Mouse (Mus musculus): ENCODE data around the gene Narfl.

Gene Narfl

GRCm38 (mm10) chr17:25760148-25760547 lies 13.4 kb upstream of the Narfl start:
- in situ Hi-C loops (cut with MboI; ENCODE audit: unreplicated experiment in 2 of 2): loop anchor here in 1 of 2 experiments (25.0 kb wide), 1 partner anchor 652 kb away; the partner anchor contains the start of gene Neurl1b

- in situ Hi-C loops (cut with MboI; ENCODE audit: unreplicated experiment in 2 of 2): loop anchor here in 1 of 2 experiments (25.0 kb wide), 1 partner anchor 651 kb away; the partner anchor contains the start of gene Neurl1b
These were observed 12.0 kb upstream of the Narfl start for GRCm38 (mm10) chr17:25761561-25761970.

- in situ Hi-C loops (cut with MboI; ENCODE audit: unreplicated experiment in 2 of 2): loop anchor here in 1 of 2 experiments (25.0 kb wide), 1 partner anchor 650 kb away; the partner anchor contains the start of gene Neurl1b
These were observed 11.0 kb upstream of the Narfl start for GRCm38 (mm10) chr17:25762591-25762990.

GRCm38 (mm10) chr17:25765886-25766285 lies 7.7 kb upstream of the Narfl start:
- in situ Hi-C loops (cut with MboI; ENCODE audit: unreplicated experiment in 2 of 2): loop anchor here (5.0 to 25.0 kb wide), 3 partner anchors 36 to 646 kb away; partner anchors contain the start of gene Neurl1b (in 1 of the 2)

DNA sequence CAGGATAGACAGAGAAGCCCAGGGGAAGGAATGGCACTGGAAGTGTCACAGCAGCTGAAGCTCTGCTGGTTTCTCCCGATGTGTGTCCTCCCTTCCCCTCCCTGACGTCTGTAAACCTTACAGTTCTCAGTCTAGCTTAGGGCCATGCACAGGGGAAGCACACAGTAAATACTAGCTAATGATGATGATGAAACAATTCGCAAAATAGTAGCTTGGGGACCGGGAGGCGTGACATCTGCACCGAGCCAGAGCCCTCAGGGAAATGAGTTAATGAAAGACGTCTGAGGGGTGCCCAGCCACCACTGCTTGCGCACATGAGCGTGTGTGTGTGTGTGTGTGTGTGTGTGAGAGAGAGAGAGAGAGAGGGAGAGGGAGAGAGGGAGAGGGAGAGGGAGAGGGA lies 4.2 kb upstream of the Narfl start:
- in situ Hi-C loops (cut with MboI; ENCODE audit: unreplicated experiment in 2 of 2): loop anchor here (5.0 to 25.0 kb wide), 3 partner anchors 33 to 643 kb away; partner anchors contain the start of gene Neurl1b (in 1 of the 2)

DNA sequence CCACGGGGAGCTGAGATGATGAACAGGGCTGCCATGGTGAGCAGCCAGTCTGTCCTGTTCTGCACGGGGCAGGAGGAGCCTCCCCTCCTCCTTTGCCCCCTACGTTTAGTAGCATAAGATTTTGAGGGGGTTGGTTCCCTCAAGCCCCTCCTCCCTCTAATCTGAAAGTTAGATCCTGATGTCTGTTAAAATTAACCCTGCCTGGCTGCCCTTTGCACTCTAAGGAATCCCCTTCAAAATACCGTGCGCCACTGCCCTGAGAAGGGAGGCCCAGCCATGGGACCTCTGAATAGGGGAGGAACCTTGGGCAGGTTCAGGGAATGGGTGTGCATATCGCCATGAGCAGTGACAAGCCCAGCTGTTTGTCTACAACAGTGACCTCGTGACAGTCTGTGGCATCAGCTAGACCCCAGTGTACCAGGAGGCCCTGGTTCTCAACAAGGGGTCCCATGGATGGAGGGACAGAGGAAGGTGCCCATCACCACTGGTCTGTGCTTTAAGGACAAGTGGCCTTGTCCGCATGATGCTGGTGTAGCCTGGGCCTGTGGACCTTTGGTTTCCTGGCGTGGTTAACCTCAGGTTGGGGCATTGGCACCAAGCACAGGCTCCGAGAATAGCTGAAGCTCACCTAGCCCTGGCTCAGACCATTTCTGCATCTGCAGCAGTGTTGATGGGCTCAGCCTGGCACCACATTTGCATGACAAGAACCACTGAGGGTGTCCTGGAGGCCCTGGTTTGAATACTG lies 1.9 kb downstream of the Narfl start:
- in situ Hi-C loops (cut with MboI; ENCODE audit: unreplicated experiment in 2 of 2): no loop called here

- in situ Hi-C loops (cut with MboI; ENCODE audit: unreplicated experiment in 2 of 2): no loop called here
These were observed 4.4 kb downstream of the Narfl start for GRCm38 (mm10) chr17:25777948-25778347.

- in situ Hi-C loops (cut with MboI; ENCODE audit: unreplicated experiment in 2 of 2): no loop called here
These were observed 7.8 kb downstream of the Narfl start for GRCm38 (mm10) chr17:25781339-25781738.

DNA sequence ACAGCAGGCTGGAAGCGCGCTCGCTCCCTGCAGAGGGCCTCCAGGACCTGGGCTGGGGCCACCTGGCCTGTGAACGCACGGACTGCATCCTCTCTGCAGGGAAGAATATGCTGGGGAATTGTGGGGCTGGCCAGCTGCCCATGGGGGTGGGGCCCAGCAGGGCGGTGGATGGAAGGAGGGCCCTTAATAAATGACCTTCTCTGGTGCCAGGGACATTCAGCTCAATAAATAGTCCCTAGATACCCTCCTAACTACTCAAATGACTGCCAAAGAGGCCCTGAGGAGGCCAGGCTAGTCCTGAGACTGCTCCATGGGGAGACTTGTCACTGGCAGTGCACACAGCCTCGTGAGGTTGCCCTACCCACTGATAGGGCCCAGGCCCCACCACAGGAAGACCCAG lies 9.5 kb downstream of the Narfl start:
- in situ Hi-C loops (cut with MboI; ENCODE audit: unreplicated experiment in 2 of 2): no loop called here

- in situ Hi-C loops (cut with MboI; ENCODE audit: unreplicated experiment in 2 of 2): no loop called here
These were observed 10.4 kb downstream of the Narfl start for GRCm38 (mm10) chr17:25783861-25784574.

DNA sequence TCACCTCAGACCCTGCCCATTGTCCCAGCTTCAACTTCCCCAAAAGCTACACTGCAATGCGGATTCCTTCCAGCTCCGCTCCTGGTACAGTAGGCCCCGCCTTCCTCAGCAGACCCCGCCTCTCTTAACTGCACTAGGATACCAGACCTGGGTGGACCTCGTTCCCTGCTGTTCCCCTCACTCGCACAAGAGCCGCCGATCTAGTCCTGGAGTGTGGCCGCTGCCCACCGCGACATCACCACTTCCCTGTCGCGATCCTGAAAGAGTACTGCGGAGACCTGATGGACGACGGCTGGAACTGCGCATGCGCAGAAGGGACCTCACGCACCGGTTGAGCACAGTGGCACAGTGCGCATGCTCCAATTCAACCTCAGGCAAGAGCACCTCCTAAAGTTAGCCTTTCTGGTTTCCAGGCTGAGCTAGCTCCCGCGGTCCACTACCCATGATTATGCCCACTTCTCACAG lies 11.7 kb downstream of the Narfl start, which contains the start of gene Haghl:
Gene Haghl, minus strand, starts transcription at position 393 of the 465 bp plus-strand sequence.
- in situ Hi-C loops (cut with MboI; ENCODE audit: unreplicated experiment in 2 of 2): no loop called here

DNA sequence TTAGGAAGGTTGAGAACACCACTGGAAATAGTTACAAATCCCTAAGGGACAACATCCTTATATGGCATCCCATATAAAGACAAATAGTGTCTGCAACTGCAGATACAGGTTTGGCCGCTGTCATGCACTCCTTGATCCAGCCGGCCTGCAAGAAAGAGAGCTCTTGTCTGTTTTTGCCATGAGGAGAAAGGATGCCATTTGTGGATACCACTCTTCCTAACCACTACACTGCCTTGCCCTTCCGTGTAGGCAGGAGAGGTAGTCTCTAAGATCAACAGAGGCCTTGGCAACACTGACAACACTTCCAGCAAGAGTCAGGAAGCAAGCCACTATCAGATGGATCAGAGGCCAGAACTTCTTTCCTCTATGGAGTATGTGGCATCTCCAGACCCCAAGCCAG lies 12.7 kb downstream of the Narfl start, which contains the start of gene Ccdc78:
Gene Ccdc78, plus strand, starts transcription at position 301 of the 400 bp plus-strand sequence.
- in situ Hi-C loops (cut with MboI; ENCODE audit: unreplicated experiment in 2 of 2): no loop called here

DNA sequence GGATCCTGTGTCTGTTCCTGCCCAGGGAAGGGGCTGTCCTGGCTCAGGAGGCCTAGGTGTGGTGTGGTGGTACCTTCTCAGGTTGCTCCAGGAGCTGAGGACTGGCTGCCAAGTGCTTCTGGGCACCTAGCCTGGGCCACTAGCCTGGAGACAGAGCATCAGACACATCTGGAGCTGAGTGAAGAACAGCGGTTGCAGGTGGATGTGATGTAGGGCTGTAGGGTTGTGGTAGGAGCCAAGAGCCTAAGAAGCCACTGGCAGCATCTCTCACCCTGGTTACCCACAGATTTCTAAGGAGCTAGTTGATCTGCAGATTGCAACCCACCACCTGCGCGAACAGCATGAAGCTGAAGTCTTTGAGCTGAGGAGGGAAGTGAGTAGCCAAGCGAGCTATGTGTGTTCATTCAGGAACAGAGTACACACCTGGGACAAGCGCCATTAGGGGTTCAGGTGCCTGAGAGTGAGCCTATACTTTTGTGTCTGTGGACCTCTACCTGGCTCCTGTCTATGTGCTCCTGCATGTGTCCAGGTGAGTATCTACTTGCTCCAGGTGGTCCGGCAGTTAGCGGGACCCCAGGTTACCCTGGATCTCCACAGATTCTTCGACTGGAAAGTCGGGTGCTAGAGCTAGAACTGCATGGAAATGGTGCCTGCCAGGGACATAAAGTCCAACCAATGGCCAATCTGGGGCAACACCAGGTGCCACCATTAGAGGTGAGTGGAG lies 13.4 kb downstream of the Narfl start:
- in situ Hi-C loops (cut with MboI; ENCODE audit: unreplicated experiment in 2 of 2): no loop called here

- in situ Hi-C loops (cut with MboI; ENCODE audit: unreplicated experiment in 2 of 2): no loop called here
These were observed 17.8 kb downstream of the Narfl start for GRCm38 (mm10) chr17:25791320-25791842.

GRCm38 (mm10) chr17:25791843-25792527 lies 18.4 kb downstream of the Narfl start:
- in situ Hi-C loops (cut with MboI; ENCODE audit: unreplicated experiment in 2 of 2): no loop called here

DNA sequence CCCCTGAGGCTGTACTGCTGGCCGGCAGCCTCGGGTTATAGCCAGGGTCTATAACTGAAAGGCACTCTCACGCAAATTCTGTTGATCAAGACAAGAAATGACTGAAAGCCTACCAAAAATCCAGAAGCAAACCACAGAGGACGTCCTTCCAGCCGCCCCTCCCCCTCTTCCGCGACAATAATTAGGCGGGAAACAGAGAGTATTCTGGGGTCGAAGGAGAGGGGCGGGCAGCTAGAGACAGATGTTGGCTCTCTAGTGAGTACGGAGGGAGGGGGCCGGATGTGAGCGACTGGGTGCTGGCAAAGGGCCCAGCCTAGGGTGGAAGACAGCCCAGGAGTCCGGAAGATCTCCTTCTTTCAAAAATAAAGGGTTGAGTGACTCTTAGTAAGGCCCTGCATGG lies 19.0 kb downstream of the Narfl start, which contains the start of gene Fam173a:
Gene Fam173a, minus strand, starts transcription at position 287 of the 400 bp plus-strand sequence.
- in situ Hi-C loops (cut with MboI; ENCODE audit: unreplicated experiment in 2 of 2): no loop called here

DNA sequence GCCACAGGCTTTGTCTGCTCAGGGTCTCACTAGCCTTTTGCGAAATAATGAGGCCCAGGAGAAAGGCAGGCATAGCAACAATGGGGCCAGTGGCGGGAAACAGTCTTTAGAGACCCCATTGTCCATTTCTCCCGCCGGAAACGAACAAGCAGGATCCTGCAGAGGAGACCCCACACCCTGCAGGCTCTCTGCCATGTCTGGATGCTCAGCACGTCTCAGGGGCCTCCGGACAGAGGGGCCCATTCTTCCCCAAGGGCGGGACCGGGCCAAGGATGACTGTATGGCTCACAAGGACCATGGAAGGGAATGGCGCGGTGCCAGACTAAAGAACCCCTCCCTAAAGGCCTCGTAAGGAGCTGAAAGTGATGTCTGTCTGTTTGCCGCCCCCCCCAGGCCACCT lies 20.6 kb downstream of the Narfl start:
- in situ Hi-C loops (cut with MboI; ENCODE audit: unreplicated experiment in 2 of 2): no loop called here

- in situ Hi-C loops (cut with MboI; ENCODE audit: unreplicated experiment in 2 of 2): no loop called here
These were observed 21.4 kb downstream of the Narfl start for GRCm38 (mm10) chr17:25794998-25795397.

DNA sequence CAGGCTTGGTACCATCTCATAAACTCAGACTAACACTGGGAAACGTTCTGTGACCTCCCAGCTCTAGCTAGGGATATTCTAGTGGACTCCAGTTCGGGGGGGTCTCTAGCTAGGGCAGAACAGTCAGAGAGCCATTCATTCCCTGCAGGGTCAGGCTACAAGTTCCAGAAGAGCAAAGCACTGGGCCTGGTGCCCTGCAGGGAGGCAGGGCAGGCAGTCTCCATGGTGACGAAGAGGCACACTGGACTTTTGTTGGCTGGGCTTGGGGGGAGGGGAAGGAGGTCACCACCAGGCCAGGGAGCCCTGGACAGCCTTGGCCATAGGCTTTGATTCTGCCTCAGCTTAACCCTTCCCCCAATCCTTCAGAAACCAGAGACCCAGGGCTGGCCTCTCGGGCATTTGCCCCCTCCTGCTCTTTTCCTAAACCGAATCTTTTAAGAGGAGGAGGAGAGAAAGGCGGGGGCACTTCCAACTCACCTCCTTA lies 22.1 kb downstream of the Narfl start, which contains the start of gene AC134908.4:
Gene AC134908.4, minus strand, starts transcription at position 51 of the 484 bp plus-strand sequence.
- in situ Hi-C loops (cut with MboI; ENCODE audit: unreplicated experiment in 2 of 2): no loop called here
